Comparison of ENCODE assay signal across 11 mouse cellular contexts in genomic region chr12:71834041-71834440, GRCm38 (mm10). TPM values are rescaled to one million over a fixed set of nuclear protein-coding genes. Genes with fewer than 3 reads are reported as not detected.
DNase-seq lines count a peak whose midpoint lies in the region; ATAC-seq lines count a peak whose summit lies in the region.
"Had no signal": no experiment of that assay in that cellular context is flagged by ENCODE, and none has a peak within 500 bp of the region (broad histone marks: within the 10 kb centered on the region; RNA-seq: fewer than 3 reads in every experiment).

No protein-coding gene starts in this region.

- intact Hi-C loops in heart, postnatal 36 days (cut with DNase I) = loop anchor here (1.0 kb wide), 1 partner anchor 102 kb away; no protein-coding TSS in a partner anchor

- ATAC-seq in cerebellum, adult (ENCODE audit: insufficient number of reproducible peaks, low FRiP score, low TSS enrichment) = no peak

- DNase-seq in heart, adult 11 months = peak; percentile 96
- no peak for DNase-seq in heart, postnatal 36 days
- peak; percentile 38 for DNase-seq in heart, adult 8-10 months (ENCODE audit: low spot score)
- DNase-seq in heart, postnatal 4 days = peak; percentile 51
- DNase-seq in lung, postnatal 25 days (ENCODE audit: low spot score) = peak; percentile 59
- DNase-seq in kidney, postnatal 36 days = no peak
- no peak for DNase-seq in gastrocnemius, adult 8-10 months (ENCODE audit: low spot score in 2 of 2)
- DNase-seq: adrenal gland, postnatal 25 days; cerebellum, adult 8-10 months; right cerebral cortex, adult 18-20 months had no signal

RNA-seq across cellular contexts. Expression of gene Daam1, which starts 3.2 kb away (rescaled TPM):
- 10 to 100 TPM; 68.1 to 82.1 TPM for total RNA-seq in heart, postnatal 36 days (2021)
- total RNA-seq in heart, adult 8-10 months (2022) = 10 to 100 TPM; 63.9 to 82.9 (median 76.6) TPM
- total RNA-seq in heart, postnatal 4 days (2021) = 10 to 100 TPM; 88.8 to 92.1 TPM
- total RNA-seq in gastrocnemius, adult 8-10 months (2022) = 10 to 100 TPM in 1 of 4 experiments, 1 to 10 TPM in 3; 7.7 to 10.4 (median 8.8) TPM

Comparison
In these comparisons a context has a peak if more than half of its experiments do, and no peak if none do; other contexts are left out.
1. DNase-seq: peak in heart, adult 11 months (single experiment), heart, adult 8-10 months (single experiment), heart, postnatal 4 days (single experiment) and lung, postnatal 25 days (single experiment); none in heart, postnatal 36 days (0 of 2), kidney, postnatal 36 days (0 of 2) and gastrocnemius, adult 8-10 months (0 of 2).
2. RNA of gene Daam1, which starts 3.2 kb away (total RNA-seq): 88.8 to 92.1 TPM in heart, postnatal 4 days, 68.1 to 82.1 TPM in heart, postnatal 36 days and 63.9 to 82.9 TPM in heart, adult 8-10 months; 7.7 to 10.4 TPM in gastrocnemius, adult 8-10 months; every median in the first group is over 4 times any median in the second.